Mouse (Mus musculus): Measurements from ENCODE around the gene Eps15l1.

The Eps15l1 gene

GRCm38 (mm10) chr8:72319921-72320802, 101.1 kb downstream of the Eps15l1 start:
- DNase-seq (ENCODE audit: low spot score in 2 of 2): peak in 1 of 2 experiments; percentile 30

- DNase-seq (ENCODE audit: low spot score in 2 of 2): peak in 1 of 2 experiments; percentile 34
These were observed 101.9 kb downstream of the Eps15l1 start for GRCm38 (mm10) chr8:72319397-72319796.

GRCm38 (mm10) chr8:72318801-72319322, 102.4 kb downstream of the Eps15l1 start, which contains the start of gene Klf2:
Gene Klf2 (plus strand): TSS chr8:72319033.
- DNase-seq (ENCODE audit: low spot score in 2 of 2): peak; percentile 99

- DNase-seq (ENCODE audit: low spot score in 2 of 2): peak; percentile 50 to 73
These were observed 103.4 kb downstream of the Eps15l1 start for GRCm38 (mm10) chr8:72317741-72318301.

- DNase-seq (ENCODE audit: low spot score in 2 of 2): no peak
These were observed 105.1 kb downstream of the Eps15l1 start for GRCm38 (mm10) chr8:72316053-72316695.

GRCm38 (mm10) chr8:72312926-72313518, 108.2 kb downstream of the Eps15l1 start:
- DNase-seq (ENCODE audit: low spot score in 2 of 2): no peak

GRCm38 (mm10) chr8:72310849-72311506, 110.3 kb downstream of the Eps15l1 start:
- DNase-seq (ENCODE audit: low spot score in 2 of 2): peak in 1 of 2 experiments; percentile 31

GRCm38 (mm10) chr8:72308276-72308675, 113.0 kb downstream of the Eps15l1 start:
- no peak for DNase-seq (ENCODE audit: low spot score in 2 of 2)

GRCm38 (mm10) chr8:72306913-72307312, 114.3 kb downstream of the Eps15l1 start:
- no peak for DNase-seq (ENCODE audit: low spot score in 2 of 2)

- no peak for DNase-seq (ENCODE audit: low spot score in 2 of 2)
These were observed 115.9 kb downstream of the Eps15l1 start, which contains the start of gene Gm10282 for GRCm38 (mm10) chr8:72305210-72305905. Gene Gm10282 (minus strand): TSS chr8:72305260.

- peak; percentile 54 to 56 for DNase-seq (ENCODE audit: low spot score in 2 of 2)
These were observed 117.6 kb downstream of the Eps15l1 start for GRCm38 (mm10) chr8:72303633-72304032.

- no peak for DNase-seq (ENCODE audit: low spot score in 2 of 2)
These were observed 118.2 kb downstream of the Eps15l1 start for GRCm38 (mm10) chr8:72302986-72303612.

- no peak for DNase-seq (ENCODE audit: low spot score in 2 of 2)
These were observed 119.8 kb downstream of the Eps15l1 start for GRCm38 (mm10) chr8:72301497-72301896.

GRCm38 (mm10) chr8:72300654-72301400, 120.4 kb downstream of the Eps15l1 start:
- no peak for DNase-seq (ENCODE audit: low spot score in 2 of 2)

- no peak for DNase-seq (ENCODE audit: low spot score in 2 of 2)
These were observed 122.3 kb downstream of the Eps15l1 start for GRCm38 (mm10) chr8:72298928-72299327.

GRCm38 (mm10) chr8:72296561-72296960, 124.7 kb downstream of the Eps15l1 start:
- no peak for DNase-seq (ENCODE audit: low spot score in 2 of 2)

- peak; percentile 58 to 61 for DNase-seq (ENCODE audit: low spot score in 2 of 2)
These were observed 125.6 kb downstream of the Eps15l1 start for GRCm38 (mm10) chr8:72295679-72296078.

- DNase-seq (ENCODE audit: low spot score in 2 of 2): no peak
These were observed 126.1 kb downstream of the Eps15l1 start for GRCm38 (mm10) chr8:72295125-72295524.

GRCm38 (mm10) chr8:72293309-72293708, 128.0 kb downstream of the Eps15l1 start:
- DNase-seq (ENCODE audit: low spot score in 2 of 2): no peak

All from spleen, postnatal 36 days (tissue).